Mouse (Mus musculus) liver, embryonic 14.5 days (tissue): ENCODE measurements around the gene Tmem265.

Experiments
- CTCF ChIP-seq: IDR thresholded peaks from 2 replicates; pipeline ENCODE4 v1.5.1; 2016; ENCODE audit warnings: antibody characterized with exemption, low read depth, control low read depth
- EP300 ChIP-seq: IDR thresholded peaks from 2 replicates; pipeline ENCODE4 v1.6.1; 2016; ENCODE audit warnings: antibody characterized with exemption, low read depth

GRCm38 (mm10) chr7:127613501-127613900 is 52.3 kb downstream of the Tmem265 start:
- TF ChIP-seq CTCF, result no peak
- TF ChIP-seq EP300, result no peak
